Mouse (Mus musculus): ENCODE measurements around the gene Ccna2.

DNA sequence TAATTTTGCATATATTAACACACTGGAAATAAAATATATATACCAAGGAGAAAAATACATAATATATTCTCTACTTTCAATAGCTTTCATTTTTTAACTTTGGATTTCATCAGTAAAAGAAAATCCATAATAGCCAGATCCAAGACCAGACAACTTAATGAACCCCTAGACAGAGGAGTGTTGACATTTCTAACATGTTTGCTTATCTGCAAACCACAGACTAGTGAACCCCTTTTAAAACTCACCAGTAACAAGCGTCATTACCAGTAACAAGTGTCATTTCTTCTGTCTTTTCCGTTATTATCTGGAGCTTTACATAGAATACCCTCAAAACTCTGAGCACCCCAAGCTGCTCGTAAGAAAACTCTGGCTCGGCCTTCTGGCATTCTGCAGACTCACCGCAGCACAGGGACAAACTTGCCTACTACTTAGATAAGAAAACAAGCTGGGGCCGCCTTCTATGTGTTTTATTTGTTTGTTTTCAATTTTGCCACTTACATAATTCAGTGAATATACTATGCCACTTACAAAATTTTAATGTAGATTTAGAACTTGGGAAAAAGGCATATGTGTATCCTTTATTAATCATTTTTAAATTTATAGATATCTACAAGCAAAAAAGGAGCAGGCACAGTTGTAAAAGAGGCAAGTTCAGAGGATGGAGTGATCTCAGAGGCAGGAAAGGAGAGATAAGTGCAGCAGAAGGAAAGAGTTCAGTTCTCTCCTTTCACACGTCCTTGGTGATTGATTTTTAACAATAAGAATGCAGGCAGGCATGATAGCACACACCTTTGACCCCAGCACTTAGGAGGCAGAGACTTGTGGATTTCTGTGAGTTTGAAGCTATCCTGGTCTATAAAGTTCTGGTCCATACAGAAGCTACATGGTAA lies 34.2 kb upstream of the Ccna2 start:
- TF ChIP-seq CTCF (IDR thresholded peaks at IDR 0.05; ENCODE audit: insufficient read depth, low read depth, low read length) (no peak), POLR2A (IDR thresholded peaks at IDR 0.05; ENCODE audit: insufficient read depth, low read depth, low read length) (no peak)
